Mouse (Mus musculus) midbrain, embryonic 16.5 days (tissue): ENCODE data around the gene Ssr1. TPM values are rescaled to one million over a fixed set of nuclear protein-coding genes. Genes with fewer than 3 reads are reported as not detected.

ENCODE experiments used
- ATAC-seq: fragments of 200-750 bp; cut with Nextera tagmentation; 2 replicates; pipeline ENCODE4 v1.8.0; 2017; ENCODE audit warnings: moderate TSS enrichment
- H3K27ac ChIP-seq: fragments of 300-500 bp; sonication (generic); 2 replicates; pipeline ENCODE4 v1.5.1; 2014; ENCODE audit warnings: mild to moderate bottlenecking, low read length, mixed read lengths
- H3K27me3 ChIP-seq: fragments of 300-500 bp; sonication (generic); 2 replicates; pipeline ENCODE4 v1.6.1; 2014; ENCODE audit warnings: low read depth, low read length, mixed read lengths; ENCODE audit not compliant: control insufficient read depth, insufficient read depth
- H3K36me3 ChIP-seq: fragments of 300-500 bp; sonication (generic); 2 replicates; pipeline ENCODE4 v1.6.1; 2014; ENCODE audit warnings: mild to moderate bottlenecking, low read length, moderate library complexity, mixed read lengths; ENCODE audit not compliant: control insufficient read depth, insufficient read depth
- H3K4me1 ChIP-seq: fragments of 300-500 bp; sonication (generic); 2 replicates; pipeline ENCODE4 v1.6.1; 2014; ENCODE audit warnings: mild to moderate bottlenecking, low read length, mixed read lengths; ENCODE audit not compliant: control insufficient read depth, insufficient read depth
- H3K4me2 ChIP-seq: fragments of 300-500 bp; sonication (generic); 2 replicates; pipeline ENCODE4 v1.6.1; 2014; ENCODE audit warnings: mild to moderate bottlenecking, low read length, mixed read lengths
- H3K4me3 ChIP-seq: fragments of 300-500 bp; sonication (generic); 2 replicates; pipeline ENCODE4 v1.5.1; 2014; ENCODE audit warnings: low read depth, mild to moderate bottlenecking, low read length, moderate library complexity, mixed read lengths
- H3K9ac ChIP-seq: fragments of 300-500 bp; sonication (generic); 2 replicates; pipeline ENCODE4 v1.6.1; 2014; ENCODE audit warnings: low read depth, low read length, mixed read lengths
- H3K9me3 ChIP-seq: fragments of 300-500 bp; sonication (generic); replicated peaks from 2 replicates; pipeline ENCODE4 v1.6.1; 2014; ENCODE audit warnings: mild to moderate bottlenecking, low read length, mixed read lengths; ENCODE audit not compliant: control insufficient read depth, poor library complexity, severe bottlenecking
- WGBS: fragments of 180-500 bp; shearing (Covaris S2); extraction: QIAGEN DNeasy Blood & Tissue Kit; methylation state at CpG from one replicate; pipeline ENCODE4 v1.1.7; 2014; 5-methylcytosine and 5-hydroxymethylcytosine counted together
- polyA plus RNA-seq: library from polyadenylated mRNA; unstranded; fragments of >200 nt; fragmentation: Nextera tagmentation; extraction: Ambion mirVana; gene quantifications from 2 replicates; pipeline ENCODE4 v1.2.1, GENCODE M21; 2015

Gene Ssr1
- polyA plus RNA-seq, 1 experiment from 2014 or later = 71.1 TPM

DNA sequence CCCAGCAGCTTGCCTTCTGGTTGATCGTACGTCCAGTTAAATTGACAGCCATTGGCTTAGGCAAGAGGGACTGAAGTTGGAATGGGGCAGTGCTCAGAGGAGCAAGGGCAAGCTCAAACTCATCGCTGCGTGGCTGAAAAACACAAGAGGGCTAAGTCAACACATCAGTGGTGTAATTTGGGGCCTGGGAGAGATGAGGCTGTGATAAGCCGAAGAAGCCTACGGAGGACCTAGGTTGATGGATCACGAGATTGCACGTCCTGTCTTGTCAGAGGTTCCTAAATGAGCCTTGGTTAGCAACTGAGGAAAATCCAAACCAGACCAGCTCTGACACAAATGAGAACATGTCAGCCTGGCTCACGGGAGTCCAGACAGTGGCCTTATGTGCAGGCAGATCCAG lies 31.5 kb downstream of the Ssr1 start:
- Histone ChIP-seq H3K9ac (no peak overlapping the region), H3K36me3 (no peaks in the 10 kb centered on the region), H3K9me3 (no peaks in the 10 kb centered on the region), H3K27me3 (no peaks in the 10 kb centered on the region), H3K4me2 (no peak overlapping the region), H3K4me3 (no peak overlapping the region), H3K27ac (no peak overlapping the region), H3K4me1 (peaks cover 4% of the 10 kb centered on the region; the same call in 1 of the 2 replicates)
- ATAC-seq = no peak
- 90% methylated on average over 9 of the region's 9 CpGs for WGBS

DNA sequence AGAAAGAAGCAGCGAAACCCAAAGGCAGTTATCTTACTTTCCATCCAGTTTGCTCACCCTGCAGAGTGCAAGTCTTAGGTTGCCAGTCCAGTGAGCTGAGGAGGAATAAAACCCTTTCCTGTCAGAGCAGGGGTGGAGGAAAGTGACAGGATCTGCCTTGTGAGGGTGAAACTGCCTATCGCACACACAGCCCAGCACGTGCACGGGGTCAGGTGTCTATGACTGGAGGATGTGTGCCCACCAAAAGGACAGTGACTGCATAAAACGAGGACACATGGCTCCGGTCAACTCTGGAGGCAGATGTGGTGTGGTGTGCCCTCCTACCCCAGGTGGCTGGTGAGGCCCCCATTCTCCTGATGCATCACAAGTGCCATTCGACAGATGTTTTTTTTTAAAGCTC lies 34.1 kb downstream of the Ssr1 start:
- Histone ChIP-seq H3K27ac (no peak overlapping the region), H3K4me1 (peaks cover 4% of the 10 kb centered on the region; the same call in 1 of the 2 replicates), H3K4me2 (no peak overlapping the region), H3K9me3 (no peaks in the 10 kb centered on the region), H3K27me3 (no peaks in the 10 kb centered on the region), H3K9ac (no peak overlapping the region), H3K4me3 (no peak overlapping the region), H3K36me3 (no peaks in the 10 kb centered on the region)
- 92% methylated on average over 7 of the region's 7 CpGs for WGBS
- no peak for ATAC-seq

DNA sequence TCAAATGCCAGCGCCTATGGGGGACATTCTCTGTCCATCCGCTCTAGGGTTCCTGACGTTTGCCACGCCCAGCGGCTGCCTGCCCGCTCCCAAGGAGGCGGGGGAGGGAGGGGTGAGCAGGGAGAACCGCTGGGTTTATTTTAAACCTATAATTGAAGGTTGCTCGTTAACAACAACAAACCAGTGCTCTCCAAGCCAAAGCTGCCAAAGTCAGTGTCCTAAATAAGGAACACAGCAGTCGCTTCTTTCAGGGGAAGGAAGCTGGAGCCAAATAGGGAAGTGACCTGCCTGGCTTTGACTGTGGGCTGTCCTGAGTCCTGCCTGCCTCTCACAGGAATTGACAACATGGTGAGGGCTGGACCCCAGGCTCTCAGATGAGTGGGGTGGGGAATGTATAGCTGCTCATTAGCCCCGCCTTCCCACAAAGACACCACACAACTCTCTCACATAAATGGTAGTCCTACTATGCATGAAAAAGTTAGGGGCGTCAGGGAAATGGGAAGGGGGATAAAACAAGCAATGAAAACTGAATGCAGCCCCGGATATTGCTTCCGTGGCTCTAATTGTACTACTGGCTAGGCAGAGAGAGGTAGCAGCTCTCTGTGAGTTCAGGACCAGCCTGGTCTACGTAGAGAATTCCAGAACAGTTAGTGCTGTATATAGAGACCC lies 34.6 kb downstream of the Ssr1 start:
- no peak for ATAC-seq
- Histone ChIP-seq H3K27ac (no peak overlapping the region), H3K27me3 (no peaks in the 10 kb centered on the region), H3K4me2 (no peak overlapping the region), H3K4me3 (no peak overlapping the region), H3K36me3 (no peaks in the 10 kb centered on the region), H3K4me1 (peaks cover 4% of the 10 kb centered on the region; the same call in 1 of the 2 replicates), H3K9me3 (no peaks in the 10 kb centered on the region), H3K9ac (no peak overlapping the region)
- 77% methylated on average over 15 of the region's 15 CpGs for WGBS

DNA sequence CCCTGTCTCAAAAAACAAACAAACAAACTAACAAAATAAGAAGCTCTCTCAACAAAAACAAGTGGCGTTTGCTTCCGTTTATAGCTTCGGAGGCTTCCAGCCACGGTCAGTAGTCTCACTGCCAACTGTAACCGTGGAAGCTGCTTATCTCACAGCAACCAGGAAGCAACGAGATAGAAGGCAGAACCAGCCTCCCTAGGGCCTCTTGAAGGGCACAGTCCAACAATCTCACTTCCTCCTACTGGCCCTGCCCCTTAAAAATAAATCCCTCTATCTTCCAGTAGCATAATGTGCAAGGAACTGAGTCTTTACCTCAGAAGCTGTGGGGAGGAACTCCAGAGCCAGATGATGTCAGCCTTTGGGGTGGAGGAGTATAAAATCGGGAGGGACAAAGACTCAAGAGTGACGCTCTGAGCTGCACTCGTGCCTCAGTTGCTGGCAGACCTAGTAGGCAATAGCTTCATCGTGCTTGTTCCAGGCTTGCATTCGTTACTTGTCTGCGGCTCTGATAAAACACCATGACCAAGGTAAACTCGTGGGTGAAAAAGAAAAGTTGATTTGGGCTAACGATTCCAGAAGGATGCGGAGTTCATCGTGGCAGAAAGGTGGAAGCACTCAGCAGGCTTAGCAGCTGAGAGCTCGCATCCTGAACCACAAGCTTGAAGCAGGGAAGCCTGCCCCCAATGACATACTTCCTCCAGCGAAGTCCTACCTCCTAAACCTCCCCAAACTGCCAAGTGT lies 35.3 kb downstream of the Ssr1 start:
- no peak overlapping the region for H3K4me2 ChIP-seq
- ATAC-seq = no peak
- no peaks in the 10 kb centered on the region for H3K9me3 ChIP-seq
- no peak overlapping the region for H3K9ac ChIP-seq
- 90% methylated on average over 18 of the region's 18 CpGs for whole genome bisulfite sequencing
- H3K4me1 ChIP-seq = peaks cover under 1% of the 10 kb centered on the region; the same call in 1 of the 2 replicates
- H3K36me3 ChIP-seq = no peaks in the 10 kb centered on the region
- no peaks in the 10 kb centered on the region for H3K27me3 ChIP-seq
- no peak overlapping the region for H3K4me3 ChIP-seq
- H3K27ac ChIP-seq = no peak overlapping the region

DNA sequence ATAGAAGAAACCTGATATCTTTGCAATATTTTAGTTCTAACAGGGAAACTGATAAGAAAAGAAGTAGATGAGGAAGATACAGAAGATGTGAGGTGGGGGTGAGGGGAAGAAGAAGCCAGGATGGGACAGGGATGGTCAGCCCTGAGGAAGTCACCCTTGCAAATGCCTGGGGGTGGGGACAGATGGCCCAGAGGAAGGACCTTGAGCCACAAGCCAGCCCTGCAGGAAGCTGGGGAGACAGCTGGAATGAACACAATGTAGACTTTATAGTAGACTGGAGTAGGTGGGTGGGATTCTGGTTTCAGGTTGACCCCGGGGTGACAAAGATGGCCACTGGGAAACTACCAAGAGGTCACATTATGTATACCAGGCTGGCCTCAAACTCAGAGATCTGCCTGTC lies 39.7 kb downstream of the Ssr1 start:
- Histone ChIP-seq H3K4me3 (no peak overlapping the region), H3K9ac (no peak overlapping the region), H3K36me3 (no peaks in the 10 kb centered on the region), H3K27me3 (no peaks in the 10 kb centered on the region), H3K4me2 (no peak overlapping the region), H3K27ac (no peak overlapping the region), H3K9me3 (no peaks in the 10 kb centered on the region), H3K4me1 (no peaks in the 10 kb centered on the region)
- no peak for ATAC-seq
- 82% methylated on average over 1 of the region's 1 CpGs for WGBS

DNA sequence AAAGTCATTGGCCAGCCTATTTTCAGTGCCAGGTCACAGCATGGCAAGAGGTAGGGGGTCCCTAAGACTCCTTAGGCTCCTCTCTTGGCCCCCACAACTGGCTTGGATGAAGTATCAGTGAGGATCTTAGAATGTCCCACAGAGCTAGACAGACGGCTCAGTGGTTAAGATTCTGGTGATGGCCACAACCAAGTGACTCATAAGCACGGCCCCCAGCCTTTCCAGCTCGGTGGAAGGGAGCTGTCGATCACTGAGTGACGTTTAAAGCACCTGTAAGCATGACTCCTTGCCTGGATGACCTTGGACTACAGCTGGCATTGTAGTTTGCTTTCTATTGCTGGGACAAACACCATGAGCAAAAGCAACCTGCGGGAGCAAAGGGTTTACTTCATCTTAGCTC lies 41.0 kb downstream of the Ssr1 start:
- no peak overlapping the region for H3K9ac ChIP-seq
- no peak overlapping the region for H3K4me2 ChIP-seq
- H3K27ac ChIP-seq = no peak overlapping the region
- H3K4me3 ChIP-seq = no peak overlapping the region
- no peaks in the 10 kb centered on the region for H3K36me3 ChIP-seq
- no peaks in the 10 kb centered on the region for H3K4me1 ChIP-seq
- ATAC-seq = no peak
- no peaks in the 10 kb centered on the region for H3K9me3 ChIP-seq
- WGBS = 85% methylated on average over 6 of the region's 6 CpGs
- H3K27me3 ChIP-seq = no peaks in the 10 kb centered on the region

DNA sequence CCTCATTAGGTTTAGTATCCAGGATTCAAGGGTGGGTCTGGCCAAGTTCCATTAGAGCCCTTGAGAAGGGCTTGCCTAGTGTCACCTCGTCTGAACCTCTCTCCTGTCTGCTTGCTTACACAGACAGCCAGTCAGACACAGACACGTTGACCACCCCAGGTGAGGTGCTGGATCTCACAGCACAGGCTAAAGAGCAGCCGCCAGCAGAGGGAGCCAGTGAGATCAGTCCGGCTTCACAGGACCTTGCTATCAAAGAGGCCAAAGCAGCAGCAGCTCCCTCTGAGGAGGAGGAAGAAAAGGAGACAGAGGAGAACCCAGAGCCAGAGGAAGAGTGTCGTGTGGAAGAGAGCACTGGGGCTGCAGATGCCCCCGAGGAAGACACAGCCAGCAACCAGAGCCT lies 47.3 kb downstream of the Ssr1 start:
- no peak overlapping the region for H3K9ac ChIP-seq

DNA sequence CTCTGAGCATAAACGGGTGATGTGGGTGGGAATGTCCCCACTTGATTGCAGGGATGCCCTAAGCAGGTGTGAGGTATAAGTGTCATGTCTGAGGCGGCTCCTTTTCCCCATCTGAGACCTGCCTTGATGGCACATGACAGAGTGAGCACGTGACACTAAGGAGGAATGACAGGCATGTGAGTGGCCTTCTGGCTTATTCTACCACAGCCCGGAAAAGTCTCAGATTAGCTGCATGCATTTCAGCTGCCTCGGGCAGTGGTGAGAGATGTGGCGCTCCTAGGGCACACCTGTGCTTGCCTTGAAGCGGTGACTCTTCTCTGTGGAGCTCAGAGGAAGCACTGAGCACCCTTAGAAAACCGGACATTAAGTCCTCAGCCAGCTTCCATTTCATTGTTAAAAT lies 48.6 kb downstream of the Ssr1 start:
- H3K27me3 ChIP-seq = no peaks in the 10 kb centered on the region
- H3K4me3 ChIP-seq = no peak overlapping the region
- ATAC-seq = no peak
- H3K27ac ChIP-seq = no peak overlapping the region
- no peak overlapping the region for H3K4me2 ChIP-seq
- no peaks in the 10 kb centered on the region for H3K9me3 ChIP-seq
- 78% methylated on average over 8 of the region's 8 CpGs for WGBS
- H3K4me1 ChIP-seq = no peaks in the 10 kb centered on the region
- no peak overlapping the region for H3K9ac ChIP-seq
- no peaks in the 10 kb centered on the region for H3K36me3 ChIP-seq

More for the DNA sequence above, 47.3 kb downstream of the Ssr1 start:
- Histone ChIP-seq H3K36me3 (no peaks in the 10 kb centered on the region), H3K4me1 (no peaks in the 10 kb centered on the region), H3K9me3 (no peaks in the 10 kb centered on the region), H3K4me3 (no peak overlapping the region), H3K27ac (no peak overlapping the region), H3K27me3 (no peaks in the 10 kb centered on the region), H3K4me2 (no peak overlapping the region)
- WGBS = 21% methylated on average over 6 of the region's 6 CpGs
- peak; percentile 57 for ATAC-seq

DNA sequence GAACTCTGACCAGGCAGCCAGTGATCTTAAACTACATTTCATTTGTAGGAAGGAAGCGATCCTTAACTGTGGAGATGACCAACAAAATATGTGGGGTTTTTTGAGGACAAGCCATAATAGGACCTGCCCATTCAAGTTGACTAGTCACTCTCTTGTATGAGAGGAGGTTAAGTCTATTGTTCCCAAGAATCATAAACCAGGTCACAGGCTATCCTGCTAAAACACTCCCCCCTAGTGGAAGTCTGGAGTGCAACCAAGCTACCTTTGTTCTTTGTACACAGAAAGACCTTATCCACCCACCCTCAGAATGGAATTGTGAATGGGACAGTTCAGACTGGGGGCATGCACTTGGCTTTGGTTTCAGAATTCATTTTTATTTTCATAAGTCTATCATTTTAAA lies 49.7 kb downstream of the Ssr1 start:
- Histone ChIP-seq H3K9ac (no peak overlapping the region), H3K27me3 (no peaks in the 10 kb centered on the region), H3K4me3 (no peak overlapping the region), H3K4me2 (no peak overlapping the region), H3K9me3 (0 out of 2 replicates have a peak, but pooled peaks cover under 1% of the 10 kb centered on the region), H3K36me3 (no peaks in the 10 kb centered on the region), H3K4me1 (no peaks in the 10 kb centered on the region), H3K27ac (no peak overlapping the region)
- 70% methylated on average over 1 of the region's 1 CpGs for WGBS
- no peak for ATAC-seq
